Mouse (Mus musculus) WW6 (cell line): Measurements from ENCODE around the gene Clmp.

Source experiments
- DNase-seq: peaks from one replicate; pipeline ENCODE4 v3.0.0-alpha.2; 2013; ENCODE audit warnings: low read depth, low spot score

Clmp gene

GRCm38 (mm10) chr9:40685801-40686420 lies at the start of gene Clmp:
Gene Clmp, plus strand, starts transcription at chr9:40685962.
- DNase-seq = no peak

DNA sequence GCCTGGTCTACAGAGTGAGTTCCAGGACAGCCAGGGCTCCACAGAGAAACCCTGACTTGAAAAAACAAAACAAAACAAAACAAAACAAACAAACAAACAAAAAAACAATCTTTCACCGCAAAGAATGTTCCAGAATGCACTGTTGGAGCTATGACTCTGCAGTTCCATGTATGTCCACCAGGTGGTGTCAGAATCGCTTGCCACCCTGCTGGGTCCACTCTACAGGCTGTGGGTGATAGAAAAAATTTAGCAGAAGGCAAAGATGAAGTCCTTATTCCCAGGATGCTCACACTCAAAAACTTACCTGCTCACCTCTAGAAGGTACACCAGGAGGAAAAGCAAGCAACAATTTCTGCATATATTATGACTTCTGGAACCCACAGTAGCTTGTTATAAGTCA lies 49.7 kb upstream of the Clmp start:
- no peak for DNase-seq

- no peak for DNase-seq
These were observed 47.9 kb upstream of the Clmp start for GRCm38 (mm10) chr9:40637705-40638393.

DNA sequence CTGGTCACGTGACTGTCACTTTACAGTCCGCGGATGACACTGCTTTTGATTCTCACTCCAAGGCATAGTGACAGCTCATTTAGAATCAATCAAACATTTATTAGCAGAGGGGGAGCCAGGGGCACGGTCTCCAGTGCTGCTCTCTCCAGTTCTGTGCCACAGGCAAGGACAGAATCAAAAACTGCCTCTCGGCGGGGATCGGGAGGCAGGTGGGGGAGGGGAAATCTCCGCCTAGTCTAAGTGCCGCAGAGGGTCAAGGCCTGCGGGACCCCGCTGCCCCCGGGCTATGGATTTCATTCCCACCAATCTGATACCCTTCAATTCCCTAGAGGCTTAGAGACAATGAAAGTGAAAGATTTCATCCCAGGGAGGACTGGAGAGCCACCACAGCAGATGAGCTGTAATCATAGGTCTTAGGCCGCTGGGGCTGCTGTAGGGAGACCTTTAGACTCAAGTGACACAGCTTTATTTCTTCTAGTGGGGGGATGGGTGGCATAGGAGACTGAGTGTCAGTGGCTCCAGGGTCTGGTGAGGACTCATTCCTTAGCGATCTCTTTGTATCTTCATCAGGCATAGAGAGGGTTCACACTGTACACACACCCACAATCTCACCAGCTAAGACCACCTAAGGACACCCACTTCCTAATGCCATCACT lies 47.2 kb upstream of the Clmp start:
- DNase-seq = no peak

DNA sequence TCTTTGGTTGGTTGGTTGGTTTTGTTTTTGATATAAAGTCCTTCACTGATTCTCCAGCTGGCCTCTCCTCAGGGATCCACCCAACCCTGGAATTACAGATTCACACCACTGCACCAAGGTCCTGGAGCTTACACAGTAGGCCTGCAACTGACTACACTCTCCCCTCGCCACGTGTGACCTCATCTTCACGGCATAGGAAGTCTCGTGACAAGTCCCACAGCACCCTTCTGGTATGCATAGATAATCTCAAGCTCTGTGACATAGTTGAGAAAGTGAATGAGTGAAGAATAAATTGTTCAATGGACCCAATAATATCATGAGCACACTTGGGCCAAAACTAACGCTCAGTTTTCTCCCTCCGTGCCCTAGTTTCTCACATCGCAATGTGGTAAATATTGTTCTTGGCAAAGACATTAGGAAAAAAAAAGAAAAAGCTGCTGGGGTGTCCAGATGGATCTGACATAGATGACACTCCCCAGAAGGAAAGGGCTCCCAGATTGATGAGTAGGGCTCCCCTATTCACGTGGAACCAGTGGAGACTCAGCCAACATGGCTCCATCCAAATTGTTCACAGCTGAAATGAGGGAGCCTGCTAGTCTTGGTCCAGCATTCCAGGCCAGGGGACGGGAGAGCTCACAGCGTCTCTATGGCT lies 46.1 kb upstream of the Clmp start:
- no peak for DNase-seq

DNA sequence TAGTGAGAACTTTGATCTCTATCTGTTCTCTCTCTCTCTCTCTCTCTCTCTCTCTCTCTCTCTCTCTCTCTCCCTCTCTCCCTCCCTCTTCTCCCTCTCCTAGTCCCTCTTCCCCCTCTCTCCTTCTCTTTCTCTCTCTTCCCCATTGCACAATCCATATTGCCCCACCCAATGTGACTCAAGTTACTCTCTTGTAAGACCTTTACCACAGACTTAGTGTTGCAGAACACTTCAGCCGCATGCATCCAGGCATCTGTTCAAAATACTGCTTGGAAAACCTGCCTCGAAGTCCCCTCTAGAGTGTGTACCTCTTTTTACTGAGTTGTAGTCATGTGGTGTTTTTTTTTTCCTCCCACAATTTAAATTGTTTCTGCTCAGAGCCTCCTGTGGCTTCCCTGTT lies 44.4 kb upstream of the Clmp start:
- no peak for DNase-seq

DNA sequence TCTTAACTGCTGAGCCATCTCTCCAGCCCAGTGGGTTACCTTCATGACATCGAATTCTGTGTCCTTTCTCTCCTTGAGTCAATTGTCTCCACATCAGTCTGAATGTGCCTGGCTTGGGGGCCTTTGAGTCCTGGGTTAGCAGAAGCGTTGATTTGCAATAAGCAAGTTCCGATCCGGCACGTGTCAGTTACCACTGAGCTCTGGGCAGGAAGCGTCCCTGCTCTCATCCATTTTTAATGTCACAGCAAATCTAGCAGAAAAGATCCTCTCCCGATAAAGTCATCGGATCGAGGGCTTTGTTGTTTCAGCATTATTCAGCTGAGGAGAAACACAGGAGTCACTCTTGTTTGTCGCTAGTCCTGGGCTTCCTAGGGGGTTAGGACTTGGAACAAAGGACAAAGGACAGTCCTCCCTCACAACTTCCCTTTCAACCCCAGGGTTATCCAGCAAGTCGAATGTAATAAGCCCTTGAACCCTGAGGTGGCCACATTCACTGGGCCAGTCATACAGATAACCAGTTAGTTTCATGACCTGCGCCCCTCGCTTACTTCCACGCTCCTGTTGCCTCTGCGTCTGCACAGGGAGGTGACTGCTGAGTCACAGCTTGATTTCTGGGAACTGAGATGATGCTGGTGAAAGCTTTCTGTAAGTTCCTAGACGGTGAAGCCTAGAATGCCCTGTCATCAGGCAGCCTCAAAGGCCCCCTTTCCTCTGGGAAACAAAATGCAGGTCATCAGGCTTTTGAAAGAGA lies 43.1 kb upstream of the Clmp start:
- DNase-seq = no peak

GRCm38 (mm10) chr9:40649444-40649843 lies 36.3 kb upstream of the Clmp start:
- no peak for DNase-seq

DNA sequence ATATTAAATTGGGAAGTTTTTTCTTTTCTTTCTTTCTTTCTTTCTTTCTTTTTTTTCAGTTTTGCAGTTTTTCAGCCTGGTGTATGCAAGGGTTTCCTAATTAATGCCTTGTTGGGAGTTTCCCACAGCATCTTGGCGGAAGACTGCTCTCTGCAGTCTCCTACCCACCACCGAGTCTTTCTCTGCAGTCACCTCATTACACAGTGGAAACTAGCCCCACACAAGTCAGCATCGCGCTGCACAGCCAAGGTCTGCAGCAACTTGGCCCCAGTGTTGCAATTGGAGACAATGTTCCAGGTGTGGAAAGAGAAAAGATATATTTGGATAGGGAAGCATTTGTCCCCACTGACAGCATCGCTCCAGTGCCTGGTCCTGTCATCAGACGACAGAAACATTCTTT lies 35.8 kb upstream of the Clmp start:
- no peak for DNase-seq

GRCm38 (mm10) chr9:40651239-40651859 lies 34.4 kb upstream of the Clmp start:
- DNase-seq = no peak

DNA sequence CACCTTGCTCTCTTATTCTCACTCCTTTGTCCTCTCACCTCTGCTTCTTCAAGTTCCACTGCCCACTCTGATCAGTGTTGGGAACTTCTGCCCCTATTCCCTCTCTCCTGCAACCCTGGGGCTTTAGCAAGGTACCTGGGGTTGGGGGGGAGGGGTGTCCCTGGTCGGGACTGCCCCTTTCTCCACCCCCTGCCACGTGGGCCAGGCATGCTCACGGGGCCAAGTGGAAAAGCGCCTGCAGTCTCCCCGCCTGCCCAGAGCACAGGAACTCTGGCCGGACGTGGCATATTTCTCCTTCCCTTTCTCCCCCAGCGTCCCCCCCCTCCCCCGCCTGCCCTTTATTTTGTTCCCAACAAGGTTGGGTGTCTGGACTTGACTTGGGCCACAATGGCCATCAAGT lies 33.0 kb upstream of the Clmp start:
- no peak for DNase-seq

- DNase-seq = no peak
These were observed 19.5 kb upstream of the Clmp start for GRCm38 (mm10) chr9:40666190-40666803.

DNA sequence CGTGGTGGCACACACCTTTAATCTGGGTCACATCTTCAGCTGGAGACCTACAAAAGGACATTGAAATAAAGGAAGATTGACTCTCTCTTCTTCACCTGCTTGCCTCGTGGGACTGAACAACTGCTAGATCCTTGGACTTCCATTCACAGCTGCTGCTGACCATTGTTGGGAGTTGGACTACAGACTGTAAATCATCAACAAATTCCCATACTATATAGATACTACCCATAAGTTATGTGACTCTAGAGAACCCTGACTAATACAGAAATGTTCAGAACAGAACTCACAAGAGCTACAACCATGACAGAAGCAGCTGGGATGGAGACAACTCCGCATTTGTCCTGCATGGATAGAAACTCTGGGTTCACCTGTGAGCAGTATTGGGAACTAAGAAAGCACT lies 15.4 kb upstream of the Clmp start, which contains the start of gene Gm21915:
TSS of gene Gm21915 (plus strand) at position 301 of the 400 bp plus-strand sequence.
- no peak for DNase-seq

DNA sequence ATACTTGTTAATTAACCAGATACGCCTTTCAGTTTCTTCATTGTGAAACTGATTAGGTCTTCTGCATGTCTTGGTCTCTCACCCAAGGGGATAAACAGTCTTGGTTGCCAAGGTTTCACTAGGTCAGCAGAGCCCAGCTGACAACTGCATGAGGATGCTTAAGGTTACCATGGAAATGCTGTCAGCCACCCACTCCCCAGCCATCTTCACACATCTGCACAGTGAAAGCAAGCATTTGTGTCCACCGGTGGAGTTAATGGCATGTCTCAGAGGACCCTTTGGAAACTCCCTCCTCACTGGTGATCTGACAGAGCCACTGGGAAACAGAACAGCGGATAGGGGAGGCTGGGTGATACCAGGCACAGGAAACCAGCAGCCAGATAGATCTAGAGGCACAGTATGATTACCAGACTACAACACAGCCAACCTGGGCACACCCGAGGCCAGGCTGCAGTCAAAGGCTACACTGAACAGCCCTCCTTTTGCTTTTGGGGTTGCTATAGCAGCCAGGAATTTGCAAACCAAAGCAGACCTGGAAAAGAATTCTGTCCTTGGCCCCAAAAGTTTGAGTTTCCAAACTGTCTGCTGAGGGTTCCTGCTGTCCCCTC lies 14.3 kb upstream of the Clmp start:
- no peak for DNase-seq

DNA sequence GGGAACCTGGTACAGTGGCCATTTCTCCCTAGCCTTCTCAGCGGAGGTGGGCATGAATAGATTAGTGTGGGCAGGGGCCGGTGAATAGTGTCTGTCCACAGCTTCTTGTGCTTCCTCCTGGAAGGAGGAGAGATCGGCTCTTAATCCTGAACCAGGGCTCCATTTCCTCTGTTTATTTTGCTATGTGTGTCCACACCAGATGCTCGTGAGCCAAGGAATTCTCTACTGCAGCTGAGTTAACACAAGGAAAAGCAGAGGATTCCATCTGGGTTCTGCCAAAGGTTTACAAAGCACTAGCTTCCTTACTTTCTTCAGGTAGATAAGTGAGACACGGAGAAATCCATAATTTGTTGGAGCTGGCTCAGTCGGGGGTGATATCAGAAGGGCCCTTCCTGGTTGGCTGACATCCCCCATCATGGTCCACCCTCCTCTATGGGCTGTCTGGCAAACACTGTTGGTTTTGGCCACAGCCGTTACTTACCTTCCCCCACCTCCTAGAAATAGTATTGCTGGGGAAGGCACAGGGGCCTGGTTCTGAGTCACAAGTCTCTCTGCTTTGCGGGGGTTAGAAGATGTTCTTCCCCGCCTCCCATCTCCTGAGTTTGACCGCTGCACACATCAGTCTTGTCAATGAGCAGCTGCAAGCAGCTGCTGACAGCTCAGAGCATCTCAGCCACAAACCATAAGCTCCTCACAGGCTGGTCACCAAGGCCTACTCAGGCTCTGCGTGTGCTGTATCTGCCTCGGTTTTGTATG lies 10.4 kb upstream of the Clmp start:
- DNase-seq = no peak

- DNase-seq = no peak
These were observed 7.1 kb upstream of the Clmp start for GRCm38 (mm10) chr9:40678653-40679052.

GRCm38 (mm10) chr9:40686421-40686899 lies 698 bp downstream of the Clmp start:
- no peak for DNase-seq

DNA sequence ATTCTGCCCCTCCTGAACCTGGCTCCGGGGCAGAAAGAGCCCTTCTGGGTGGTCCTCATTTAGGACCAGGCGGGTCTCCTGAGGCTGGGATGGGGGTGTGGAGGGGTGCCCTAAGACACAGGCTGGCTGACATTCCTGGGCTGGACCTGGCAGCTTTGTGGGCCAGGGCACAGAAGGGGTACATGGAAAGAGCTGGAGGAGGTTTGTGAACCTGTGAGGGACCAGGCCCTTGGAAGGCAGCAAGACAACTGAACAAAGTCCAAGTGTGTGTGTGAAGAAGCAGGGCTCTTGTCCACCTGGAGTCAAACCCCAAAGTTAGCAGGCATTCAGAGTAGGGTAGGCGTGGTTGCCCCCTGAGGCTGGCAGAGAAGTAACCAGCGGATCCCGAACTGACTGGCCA lies 1.3 kb downstream of the Clmp start:
- DNase-seq = no peak

DNA sequence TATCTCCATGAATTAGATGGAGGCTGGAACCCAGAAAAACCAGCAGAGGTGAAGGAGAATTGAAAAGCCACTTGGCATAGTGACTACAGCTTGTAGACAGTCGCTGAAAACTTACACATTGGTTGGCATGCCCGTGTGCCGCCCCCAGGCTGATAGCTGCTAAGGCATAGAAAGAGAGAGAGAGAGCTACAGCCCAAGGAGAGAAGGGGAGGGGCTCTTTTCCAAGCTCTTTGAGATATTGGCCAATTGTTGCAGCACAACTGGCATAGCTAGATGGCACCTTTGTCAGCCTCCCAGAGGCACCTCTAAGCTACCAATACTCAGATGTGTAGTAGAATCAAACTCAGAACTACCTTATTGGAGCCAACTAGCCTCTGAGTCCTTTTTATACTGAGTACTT lies 1.8 kb downstream of the Clmp start:
- no peak for DNase-seq

GRCm38 (mm10) chr9:40690511-40690910 lies 4.7 kb downstream of the Clmp start:
- DNase-seq = no peak
